Mouse (Mus musculus) adrenal gland, postnatal 10 days (tissue): ENCODE results near the gene Slc25a25. TPM values are rescaled to one million over a fixed set of nuclear protein-coding genes. Genes with fewer than 3 reads are reported as not detected.

ENCODE experiments used
- DNase-seq: peaks from one replicate; pipeline ENCODE4 v3.0.0; 2021; ENCODE audit warnings: mixed read lengths
- total RNA-seq, 2 experiments: library from RNA; stranded (reverse); gene quantifications; 2 replicates each; pipeline ENCODE4 v1.2.3; 2021

The Slc25a25 gene
- total RNA-seq, 2 experiments from 2014 or later: 36.5 to 121 TPM

- no peak for DNase-seq
Observed at GRCm38 (mm10) chr2:32459657-32460056, 8.4 kb upstream of the Slc25a25 start.

GRCm38 (mm10) chr2:32458300-32458699 is 7.1 kb upstream of the Slc25a25 start:
- peak; percentile 64 for DNase-seq

DNA sequence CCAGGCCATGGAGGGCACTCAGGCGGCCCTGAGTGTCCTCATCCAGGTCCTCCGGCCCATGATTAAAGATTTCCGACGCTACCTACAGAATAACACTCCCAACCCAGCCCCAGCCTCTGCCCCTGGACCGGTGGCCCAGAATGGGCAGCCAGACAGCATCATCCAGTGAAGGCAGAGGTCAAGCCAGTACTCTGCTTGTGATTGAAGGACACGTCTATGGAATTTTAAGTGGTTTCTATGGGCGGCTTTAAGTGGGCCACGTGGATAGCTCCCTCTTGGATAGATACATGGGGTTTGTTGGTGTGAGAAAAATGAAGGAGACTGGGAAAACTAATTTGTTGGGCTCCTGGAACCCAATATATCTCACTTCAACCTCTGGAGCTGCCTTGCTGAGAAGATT is 3.9 kb upstream of the Slc25a25 start:
- no peak for DNase-seq

- DNase-seq: no peak
Observed at GRCm38 (mm10) chr2:32454633-32455032, 3.4 kb upstream of the Slc25a25 start.

- DNase-seq: no peak
Observed at GRCm38 (mm10) chr2:32453641-32454303, 2.5 kb upstream of the Slc25a25 start.

- no peak for DNase-seq
Observed at GRCm38 (mm10) chr2:32452441-32452971, 1.3 kb upstream of the Slc25a25 start.

- peak; percentile 98 for DNase-seq
Observed at GRCm38 (mm10) chr2:32451870-32452372, 676 bp upstream of the Slc25a25 start.

DNA sequence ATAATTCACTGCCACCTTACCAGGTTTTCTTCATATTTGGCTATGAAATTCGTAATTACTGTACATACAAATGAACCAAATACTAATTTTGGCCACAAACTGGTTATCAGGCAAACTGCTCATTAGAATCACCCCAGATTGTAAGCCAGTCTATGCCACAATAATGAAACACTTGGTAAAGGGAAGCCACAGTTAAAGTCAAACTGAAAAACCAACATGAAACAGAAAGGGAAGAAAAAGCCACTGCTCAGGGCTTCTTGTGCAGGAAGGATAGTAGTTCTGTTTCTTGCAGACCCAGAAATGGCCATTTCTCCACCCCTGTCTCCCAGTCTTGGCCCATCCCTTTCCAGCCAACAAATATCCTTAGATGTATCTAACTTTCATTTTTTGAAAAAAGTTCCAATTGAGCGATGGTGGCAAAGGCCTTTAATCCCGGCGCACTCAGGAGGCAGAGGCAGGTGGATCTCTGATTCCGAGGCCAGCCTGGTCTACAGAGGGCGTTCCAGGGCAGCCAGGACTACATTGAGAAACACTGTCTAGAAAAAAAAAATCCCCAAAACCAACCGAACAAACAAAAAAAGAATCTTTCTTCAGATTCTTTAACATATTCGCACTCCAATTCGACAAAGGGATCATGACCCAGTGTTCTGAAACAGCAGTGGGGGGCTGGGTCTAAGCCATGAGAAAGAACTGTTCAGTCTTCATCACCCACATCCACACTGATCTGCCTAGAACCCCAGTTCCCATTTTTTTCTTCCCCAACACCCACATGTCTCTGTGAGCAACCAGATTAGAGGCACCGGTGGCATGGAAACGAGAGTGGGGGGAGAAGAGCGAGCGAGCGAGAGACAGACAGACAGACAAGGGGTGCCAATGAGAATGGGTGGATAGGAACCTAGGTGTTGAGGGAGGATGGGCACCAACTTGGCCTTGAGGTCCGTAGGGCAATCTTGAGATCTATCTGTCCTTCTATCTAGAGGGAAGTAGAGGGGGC is 1.2 kb downstream of the Slc25a25 start, which contains the start of gene Naif1:
Gene Naif1 (plus strand): TSS at position 697 of the 994 bp plus-strand sequence.
- DNase-seq: no peak

GRCm38 (mm10) chr2:32448480-32448879 is 2.8 kb downstream of the Slc25a25 start:
- no peak for DNase-seq

DNA sequence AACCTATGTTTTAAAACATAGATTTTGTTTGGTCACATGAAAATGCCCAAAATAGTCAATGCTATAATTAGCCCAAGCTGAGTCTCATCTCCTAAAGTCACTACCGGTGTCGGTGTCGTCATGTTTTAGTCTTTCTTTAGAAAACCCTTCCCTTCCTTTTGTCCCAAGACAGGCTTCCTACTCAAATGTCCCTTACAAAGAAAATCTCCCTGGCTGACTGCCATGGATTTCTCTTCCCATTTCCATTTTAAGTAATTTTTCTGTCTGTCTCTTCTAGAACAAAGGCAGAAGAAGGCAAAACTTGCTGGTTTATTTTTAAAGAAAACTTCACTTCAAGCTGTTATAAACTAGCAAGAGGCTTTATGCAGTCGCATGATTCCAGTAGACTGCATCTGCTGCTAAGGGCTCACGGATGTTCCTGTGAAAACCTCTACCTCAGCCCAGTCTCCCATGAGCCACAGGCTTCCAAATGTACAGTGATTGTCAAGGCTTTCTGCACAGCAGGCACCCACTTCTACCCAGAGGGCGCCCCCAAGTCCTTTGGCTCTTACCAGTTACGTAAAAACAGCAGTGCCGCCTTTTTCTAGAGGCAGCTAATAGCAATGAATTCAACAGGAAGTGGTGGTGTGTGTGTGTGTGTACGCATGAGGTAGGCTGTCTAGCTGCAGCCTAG is 3.8 kb downstream of the Slc25a25 start:
- DNase-seq: no peak

DNA sequence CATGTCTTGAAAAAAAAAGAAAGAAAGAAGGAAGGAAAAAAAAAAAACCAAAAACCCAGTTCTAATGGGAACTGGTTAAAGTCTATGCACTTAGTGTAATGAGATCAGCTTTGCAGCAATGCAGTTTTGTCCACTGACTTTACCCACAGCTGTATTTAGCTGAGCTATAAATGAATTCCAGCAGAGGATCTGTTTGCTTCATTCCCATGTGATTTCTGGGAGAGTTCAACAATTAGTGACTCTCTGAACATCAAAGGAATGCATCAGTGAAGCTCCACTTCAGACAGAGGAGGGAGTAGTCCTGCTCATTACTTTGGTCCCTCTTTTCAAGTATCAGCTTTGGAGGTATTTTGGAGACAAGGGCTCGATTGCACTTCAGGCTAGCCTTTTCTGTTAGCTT is 5.7 kb downstream of the Slc25a25 start:
- DNase-seq: no peak

DNA sequence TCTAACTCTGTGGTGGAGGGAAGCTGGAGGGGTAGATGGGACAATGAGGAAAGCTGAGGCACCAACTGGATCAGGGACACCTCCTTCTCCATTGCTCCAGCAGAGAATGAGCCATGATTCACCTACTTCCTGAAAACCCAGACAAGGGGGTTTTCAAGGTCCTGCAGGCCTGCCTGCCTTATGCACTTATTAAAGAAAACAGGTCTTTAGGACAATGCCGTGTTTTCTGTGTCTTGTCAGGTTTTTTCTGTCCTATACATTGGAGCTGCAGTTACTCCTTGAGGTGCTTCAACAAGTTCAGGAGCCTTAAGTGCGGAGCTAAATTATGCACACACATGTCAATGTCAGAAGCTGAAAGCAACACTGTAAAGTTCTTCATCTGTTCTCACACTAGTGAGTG is 9.7 kb downstream of the Slc25a25 start:
- DNase-seq: no peak

- no peak for DNase-seq
Observed at GRCm38 (mm10) chr2:32440632-32441031, 10.6 kb downstream of the Slc25a25 start.

DNA sequence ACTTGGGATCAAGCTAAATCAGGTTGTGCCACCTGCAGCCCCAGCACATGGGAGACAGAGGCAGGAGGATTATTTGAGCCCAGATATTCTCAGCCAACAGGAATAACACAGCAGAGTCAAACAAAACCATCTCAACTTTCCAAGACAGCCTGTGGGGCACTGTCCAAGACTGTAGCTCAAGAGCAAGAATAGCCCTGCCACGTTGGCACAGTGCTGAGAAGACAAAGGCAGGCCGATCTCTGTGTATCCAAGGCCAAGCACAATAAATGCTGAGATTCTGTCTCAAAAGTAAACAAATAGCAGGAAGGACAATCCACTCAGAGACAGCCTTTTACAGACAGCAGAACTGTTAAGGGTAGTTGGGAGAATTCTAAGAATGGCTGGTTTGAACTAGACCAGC is 11.1 kb downstream of the Slc25a25 start:
- DNase-seq: no peak

- no peak for DNase-seq
Observed at GRCm38 (mm10) chr2:32439177-32439576, 12.1 kb downstream of the Slc25a25 start.

- DNase-seq: no peak
Observed at GRCm38 (mm10) chr2:32438733-32439132, 12.5 kb downstream of the Slc25a25 start.

- no peak for DNase-seq
Observed at GRCm38 (mm10) chr2:32437612-32438166, 13.6 kb downstream of the Slc25a25 start.

DNA sequence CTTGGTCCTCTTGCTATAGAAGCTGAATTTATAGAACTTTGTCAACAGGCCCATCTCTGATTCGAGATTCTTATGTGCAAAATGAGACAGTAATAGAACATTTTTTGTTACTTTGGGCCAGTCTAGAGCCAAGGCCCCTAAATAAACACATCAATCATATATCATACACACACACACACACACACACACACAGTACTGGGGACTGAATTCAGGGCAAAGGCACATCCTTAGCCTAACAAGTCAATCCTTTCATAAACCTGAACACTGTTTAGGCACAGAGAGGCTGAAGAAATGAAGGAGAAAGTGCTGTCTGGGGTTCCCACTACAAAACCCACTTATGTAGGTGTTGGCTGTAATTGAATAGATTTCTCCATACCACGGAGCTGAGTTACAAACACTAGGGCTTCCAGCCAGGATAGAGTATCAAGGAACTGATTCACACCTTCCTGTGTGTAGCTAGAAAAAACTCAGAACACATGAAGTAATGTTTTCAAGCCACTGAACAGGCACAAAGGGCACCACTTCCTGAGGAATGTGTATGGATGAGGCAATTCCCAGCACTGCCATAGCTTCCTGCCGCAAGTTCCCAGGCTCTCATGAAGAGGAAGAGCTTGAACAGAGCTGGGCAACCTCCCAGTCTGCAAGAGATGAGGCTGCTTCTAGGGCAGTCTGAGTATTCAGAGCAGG is 14.4 kb downstream of the Slc25a25 start:
- no peak for DNase-seq

GRCm38 (mm10) chr2:32430701-32431676 is 20.3 kb downstream of the Slc25a25 start:
- DNase-seq: peak; percentile 79
